Mouse (Mus musculus): ENCODE data around the gene Frem3.
A peak's percentile ranks its signal among the peaks of the same experiment; 100 is the strongest.
"Not testable (repeated sequence)": the region's sequence is repeated elsewhere in the genome, so short reads cannot be mapped to it uniquely, and the experiment has no call there.

The Frem3 gene

GRCm38 (mm10) chr8:80738046-80738387 is 127.1 kb downstream of the Frem3 start:
- H3K27me3 ChIP-seq (ENCODE audit: insufficient read depth, low read length), result no peaks in the 10 kb centered on the region
- TF ChIP-seq POU5F1 (IDR thresholded peaks at IDR 0.05; ENCODE audit: borderline replicate concordance, low read length), result no peak
- no peak for TF ChIP-seq NANOG (IDR thresholded peaks at IDR 0.05; ENCODE audit: borderline replicate concordance, low read length)
- no peak for TF ChIP-seq CTCF (conservative IDR thresholded peaks at IDR 0.05; ENCODE audit: low read length)
- no peaks in the 10 kb centered on the region for H3K9me3 ChIP-seq (ENCODE audit: low read length)
- peaks cover 29% of the 10 kb centered on the region for H3K36me3 ChIP-seq (ENCODE audit: insufficient read depth, low read length)
- peaks cover 37% of the 10 kb centered on the region for H3K4me1 ChIP-seq (replicated peaks; ENCODE audit: low read depth, low read length)
- H3K4me3 ChIP-seq (replicated peaks; ENCODE audit: low read length), result peak overlapping the region; percentile 99

- peak overlapping the region; percentile 99 for H3K4me3 ChIP-seq (replicated peaks; ENCODE audit: low read length)
- no peaks in the 10 kb centered on the region for H3K9me3 ChIP-seq (ENCODE audit: low read length)
- H3K36me3 ChIP-seq (ENCODE audit: insufficient read depth, low read length), result peaks cover 23% of the 10 kb centered on the region
- TF ChIP-seq NANOG (IDR thresholded peaks at IDR 0.05; ENCODE audit: borderline replicate concordance, low read length), result no peak
- no peaks in the 10 kb centered on the region for H3K27me3 ChIP-seq (ENCODE audit: insufficient read depth, low read length)
- peaks cover 37% of the 10 kb centered on the region for H3K4me1 ChIP-seq (replicated peaks; ENCODE audit: low read depth, low read length)
Observed at GRCm38 (mm10) chr8:80738388-80739154, 127.7 kb downstream of the Frem3 start.

GRCm38 (mm10) chr8:80739155-80739924 is 128.5 kb downstream of the Frem3 start, which contains the start of gene Smarca5:
Gene Smarca5 (minus strand): TSS chr8:80739497.
- peak within 1 kb of the TSS; percentile 99 for H3K4me3 ChIP-seq (replicated peaks; ENCODE audit: low read length)
- not testable (repeated sequence) for H3K9me3 ChIP-seq (ENCODE audit: low read length); H3K27me3 ChIP-seq (ENCODE audit: insufficient read depth, low read length)
- H3K4me1 ChIP-seq (replicated peaks; ENCODE audit: low read depth, low read length), result peaks cover 37% of the 10 kb centered on the region
- peaks cover 17% of the 10 kb centered on the region for H3K36me3 ChIP-seq (ENCODE audit: insufficient read depth, low read length)

- Histone ChIP-seq H3K27me3 (ENCODE audit: insufficient read depth, low read length) (no peaks in the 10 kb centered on the region), H3K4me1 (replicated peaks; ENCODE audit: low read depth, low read length) (peaks cover 37% of the 10 kb centered on the region), H3K9me3 (ENCODE audit: low read length) (no peaks in the 10 kb centered on the region), H3K36me3 (ENCODE audit: insufficient read depth, low read length) (peaks cover 12% of the 10 kb centered on the region), H3K4me3 (replicated peaks; ENCODE audit: low read length) (peak overlapping the region; percentile 99)
- TF ChIP-seq NANOG (IDR thresholded peaks at IDR 0.05; ENCODE audit: borderline replicate concordance, low read length) (no peak), CTCF (conservative IDR thresholded peaks at IDR 0.05; ENCODE audit: low read length) (no peak), POU5F1 (IDR thresholded peaks at IDR 0.05; ENCODE audit: borderline replicate concordance, low read length) (no peak)
Observed at GRCm38 (mm10) chr8:80739932-80740331, 129.1 kb downstream of the Frem3 start.

Measured in E14TG2a.4 (cell line).